Mouse (Mus musculus) liver, embryonic 12.5 days (tissue): ENCODE results near the gene Ptgds. TPM values are rescaled to one million over a fixed set of nuclear protein-coding genes. Genes with fewer than 3 reads are reported as not detected.

Experiments used
- ATAC-seq: fragments of 200-750 bp; cut with Nextera tagmentation; 2 replicates; pipeline ENCODE4 v1.8.0; 2017; ENCODE audit warnings: moderate number of reproducible peaks, mild to moderate bottlenecking, moderate library complexity
- H3K27ac ChIP-seq: fragments of 300-500 bp; sonication (generic); 2 replicates; pipeline ENCODE4 v1.5.1; 2016; ENCODE audit warnings: mild to moderate bottlenecking
- H3K27me3 ChIP-seq: fragments of 300-500 bp; sonication (generic); replicated peaks from 2 replicates; pipeline ENCODE4 v1.6.1; 2016; ENCODE audit warnings: mild to moderate bottlenecking, moderate library complexity
- H3K36me3 ChIP-seq: fragments of 300-500 bp; sonication (generic); 2 replicates; pipeline ENCODE4 v1.6.1; 2016; ENCODE audit warnings: mild to moderate bottlenecking, moderate library complexity
- H3K4me1 ChIP-seq: fragments of 300-500 bp; sonication (generic); 2 replicates; pipeline ENCODE4 v1.6.1; 2016
- H3K4me2 ChIP-seq: fragments of 300-500 bp; sonication (generic); 2 replicates; pipeline ENCODE4 v1.6.1; 2016; ENCODE audit warnings: mild to moderate bottlenecking, moderate library complexity
- H3K4me3 ChIP-seq: fragments of 300-500 bp; sonication (generic); 2 replicates; pipeline ENCODE4 v1.5.1; 2016; ENCODE audit warnings: mild to moderate bottlenecking, moderate library complexity
- H3K9ac ChIP-seq: fragments of 300-500 bp; sonication (generic); 2 replicates; pipeline ENCODE4 v1.6.1; 2016; ENCODE audit warnings: mild to moderate bottlenecking, moderate library complexity
- H3K9me3 ChIP-seq: fragments of 300-500 bp; sonication (generic); replicated peaks from 2 replicates; pipeline ENCODE4 v1.6.1; 2016; ENCODE audit warnings: mild to moderate bottlenecking, moderate library complexity
- WGBS: fragments of 180-500 bp; shearing (Covaris S2); methylation state at CpG from one replicate; pipeline ENCODE4 v1.1.7; 2016; ENCODE audit not compliant: insufficient replicate concordance; 5-methylcytosine and 5-hydroxymethylcytosine counted together
- polyA plus RNA-seq: library from polyadenylated mRNA; unstranded; fragments of >200 nt; fragmentation: Nextera tagmentation; extraction: Ambion mirVana; gene quantifications from 2 replicates; pipeline ENCODE4 v1.2.1, GENCODE M21; 2016

Gene Ptgds
- polyA plus RNA-seq, 1 experiment from 2014 or later, result 0.20 TPM

GRCm38 (mm10) chr2:25497846-25498575 lies 28.2 kb upstream of the Ptgds start:
- no peak overlapping the region for H3K27ac ChIP-seq

GRCm38 (mm10) chr2:25496462-25496861 lies 26.6 kb upstream of the Ptgds start:
- ATAC-seq, result no peak

More at GRCm38 (mm10) chr2:25497846-25498575, 28.2 kb upstream of the Ptgds start:
- 0 out of 2 replicates have a peak, but pooled peaks cover 6% of the 10 kb centered on the region for H3K27me3 ChIP-seq
- WGBS, result 48% methylated on average over 6 of the region's 6 CpGs
- H3K4me1 ChIP-seq, result peaks cover 44% of the 10 kb centered on the region
- ATAC-seq, result no peak
- H3K4me2 ChIP-seq, result no peak overlapping the region
- no peak overlapping the region for H3K9ac ChIP-seq
- H3K36me3 ChIP-seq, result peaks cover 2% of the 10 kb centered on the region; the same call in 1 of the 2 replicates
- no peaks in the 10 kb centered on the region for H3K9me3 ChIP-seq
- H3K4me3 ChIP-seq, result no peak overlapping the region

GRCm38 (mm10) chr2:25493476-25493961 lies 23.7 kb upstream of the Ptgds start, which contains the start of gene Lcn12:
Gene Lcn12 (minus strand): TSS chr2:25493911.
- no peak within 1 kb of the TSS for H3K4me2 ChIP-seq
- 0 out of 2 replicates have a peak, but pooled peaks cover 9% of the 10 kb centered on the region for H3K27me3 ChIP-seq
- H3K9ac ChIP-seq, result no peak within 1 kb of the TSS
- no peak for ATAC-seq
- H3K36me3 ChIP-seq, result no peaks in the 10 kb centered on the region
- no peak within 1 kb of the TSS for H3K27ac ChIP-seq
- WGBS, result 63% methylated on average over 5 of the region's 5 CpGs
- no peak within 1 kb of the TSS for H3K4me3 ChIP-seq
- no peaks in the 10 kb centered on the region for H3K9me3 ChIP-seq
- H3K4me1 ChIP-seq, result peaks cover 15% of the 10 kb centered on the region

More at GRCm38 (mm10) chr2:25496462-25496861, 26.6 kb upstream of the Ptgds start:
- no peak overlapping the region for H3K27ac ChIP-seq
- H3K4me1 ChIP-seq, result peaks cover 29% of the 10 kb centered on the region
- no peak overlapping the region for H3K9ac ChIP-seq
- H3K27me3 ChIP-seq, result 0 out of 2 replicates have a peak, but pooled peaks cover 8% of the 10 kb centered on the region
- no peaks in the 10 kb centered on the region for H3K9me3 ChIP-seq
- no peaks in the 10 kb centered on the region for H3K36me3 ChIP-seq
- no peak overlapping the region for H3K4me3 ChIP-seq
- 43% methylated on average over 4 of the region's 4 CpGs for WGBS
- H3K4me2 ChIP-seq, result no peak overlapping the region

- Histone ChIP-seq H3K4me1 (peaks cover 14% of the 10 kb centered on the region), H3K4me3 (no peak overlapping the region), H3K27me3 (0 out of 2 replicates have a peak, but pooled peaks cover 9% of the 10 kb centered on the region), H3K9ac (no peak overlapping the region), H3K9me3 (no peaks in the 10 kb centered on the region), H3K36me3 (no peaks in the 10 kb centered on the region), H3K27ac (no peak overlapping the region), H3K4me2 (no peak overlapping the region)
- 63% methylated on average over 5 of the region's 5 CpGs for WGBS
- no peak for ATAC-seq
Measured at GRCm38 (mm10) chr2:25492988-25493387, 23.1 kb upstream of the Ptgds start.

GRCm38 (mm10) chr2:25488671-25489068 lies 18.8 kb upstream of the Ptgds start:
- Histone ChIP-seq H3K27ac (no peak overlapping the region), H3K36me3 (no peaks in the 10 kb centered on the region), H3K4me3 (no peak overlapping the region), H3K4me2 (0 out of 2 replicates have a peak overlapping the region, but pooled peaks have one; percentile 15), H3K9me3 (no peaks in the 10 kb centered on the region), H3K27me3 (0 out of 2 replicates have a peak, but pooled peaks cover 6% of the 10 kb centered on the region), H3K9ac (no peak overlapping the region), H3K4me1 (peaks cover 37% of the 10 kb centered on the region)
- no peak for ATAC-seq
- 68% methylated on average over 7 of the region's 7 CpGs for WGBS

- Histone ChIP-seq H3K4me2 (peak overlapping the region; percentile 15; the same call in 1 of the 2 replicates), H3K4me1 (peaks cover 37% of the 10 kb centered on the region), H3K27ac (no peak overlapping the region), H3K9ac (no peak overlapping the region; the same call in 1 of the 2 replicates), H3K9me3 (no peaks in the 10 kb centered on the region), H3K27me3 (0 out of 2 replicates have a peak, but pooled peaks cover 2% of the 10 kb centered on the region), H3K36me3 (no peaks in the 10 kb centered on the region), H3K4me3 (no peak overlapping the region)
- 53% methylated on average over 6 of the region's 6 CpGs for WGBS
- ATAC-seq, result peak; percentile 78
Measured at GRCm38 (mm10) chr2:25487965-25488670, 18.3 kb upstream of the Ptgds start.

GRCm38 (mm10) chr2:25484901-25485647 lies 15.2 kb upstream of the Ptgds start:
- no peak overlapping the region for H3K4me2 ChIP-seq
- WGBS, result 53% methylated on average over 11 of the region's 11 CpGs
- peaks cover 37% of the 10 kb centered on the region for H3K4me1 ChIP-seq
- peak; percentile 52 for ATAC-seq
- no peaks in the 10 kb centered on the region for H3K27me3 ChIP-seq
- H3K27ac ChIP-seq, result peak overlapping the region; percentile 50
- no peak overlapping the region for H3K9ac ChIP-seq
- no peak overlapping the region for H3K4me3 ChIP-seq
- H3K9me3 ChIP-seq, result no peaks in the 10 kb centered on the region
- no peaks in the 10 kb centered on the region for H3K36me3 ChIP-seq

GRCm38 (mm10) chr2:25482969-25483368 lies 13.1 kb upstream of the Ptgds start:
- Histone ChIP-seq H3K4me2 (no peak overlapping the region), H3K27me3 (0 out of 2 replicates have a peak, but pooled peaks cover 3% of the 10 kb centered on the region), H3K9me3 (no peaks in the 10 kb centered on the region), H3K27ac (no peak overlapping the region), H3K4me1 (peaks cover 32% of the 10 kb centered on the region), H3K9ac (no peak overlapping the region), H3K4me3 (no peak overlapping the region), H3K36me3 (no peaks in the 10 kb centered on the region)
- 16% methylated on average over 7 of the region's 7 CpGs for WGBS
- ATAC-seq, result no peak

GRCm38 (mm10) chr2:25480541-25480940 lies 10.7 kb upstream of the Ptgds start:
- H3K4me3 ChIP-seq, result no peak overlapping the region
- no peak overlapping the region for H3K4me2 ChIP-seq
- H3K9me3 ChIP-seq, result no peaks in the 10 kb centered on the region
- ATAC-seq, result no peak
- no peak overlapping the region for H3K9ac ChIP-seq
- H3K27me3 ChIP-seq, result 0 out of 2 replicates have a peak, but pooled peaks cover 3% of the 10 kb centered on the region
- 72% methylated on average over 1 of the region's 1 CpGs for WGBS
- H3K27ac ChIP-seq, result no peak overlapping the region
- H3K36me3 ChIP-seq, result no peaks in the 10 kb centered on the region
- peaks cover 8% of the 10 kb centered on the region for H3K4me1 ChIP-seq

GRCm38 (mm10) chr2:25479551-25480311 lies 9.9 kb upstream of the Ptgds start:
- Histone ChIP-seq H3K4me1 (no peaks in the 10 kb centered on the region), H3K4me3 (no peak overlapping the region), H3K9ac (no peak overlapping the region), H3K4me2 (no peak overlapping the region), H3K27ac (no peak overlapping the region), H3K27me3 (0 out of 2 replicates have a peak, but pooled peaks cover 3% of the 10 kb centered on the region), H3K9me3 (no peaks in the 10 kb centered on the region), H3K36me3 (no peaks in the 10 kb centered on the region)
- no peak for ATAC-seq
- WGBS, result 54% methylated on average over 10 of the region's 10 CpGs
